Comparison of ENCODE assay signal across 9 mouse cellular contexts in the genomic region with DNA sequence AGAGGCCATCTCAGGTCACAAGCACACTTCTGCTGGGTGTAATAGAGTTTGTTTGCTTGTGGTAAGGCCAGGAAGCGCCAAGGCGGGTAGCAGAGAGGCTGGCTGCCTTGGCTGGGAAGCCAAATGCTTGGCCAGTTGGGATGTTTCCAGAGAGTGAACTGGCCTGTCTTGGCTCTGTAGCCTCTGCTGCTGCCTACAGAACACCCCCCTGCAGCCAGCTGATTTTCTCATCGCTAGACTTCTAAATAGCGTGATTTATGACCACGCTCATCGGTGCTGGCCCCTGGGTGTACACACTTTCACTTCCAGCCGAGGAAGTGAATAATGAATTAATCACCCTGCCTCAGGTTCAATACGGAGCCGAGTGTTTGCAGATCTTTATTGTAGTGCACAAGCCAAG.
DNase-seq lines count a peak whose midpoint lies in the region; ATAC-seq lines count a peak whose summit lies in the region.
"Had no signal": no experiment of that assay in that cellular context is flagged by ENCODE, and none has a peak within 500 bp of the region (broad histone marks: within the 10 kb centered on the region; RNA-seq: fewer than 3 reads in every experiment).

No protein-coding gene starts in this region.

- WGBS in neural tube, embryonic 13.5 days: 18% methylated on average over 9 of the region's 9 CpGs

- peaks cover 24% of the 10 kb centered on the region for H3K4me1 ChIP-seq in neural tube, embryonic 13.5 days (replicated peaks)
- H3K4me1 ChIP-seq: heart, embryonic 15.5 days had no signal

- peaks cover 6% of the 10 kb centered on the region for H3K27me3 ChIP-seq in neural tube, embryonic 13.5 days
- H3K27me3 ChIP-seq: heart, embryonic 15.5 days had no signal

- H3K27ac ChIP-seq in neural tube, embryonic 13.5 days (replicated peaks): peak overlapping the region; percentile 67
- H3K27ac ChIP-seq: heart, embryonic 15.5 days had no signal

- peak overlapping the region; percentile 10; the same call in 1 of the 2 replicates for H3K4me2 ChIP-seq in neural tube, embryonic 13.5 days
- H3K4me2 ChIP-seq: heart, embryonic 15.5 days had no signal

- peak; percentile 93 for ATAC-seq in neural tube, embryonic 13.5 days (ENCODE audit: low read depth)

- H3K36me3 ChIP-seq in neural tube, embryonic 13.5 days: no peaks in the 10 kb centered on the region
- H3K36me3 ChIP-seq: heart, embryonic 15.5 days had no signal

- no peak overlapping the region; the same call in 1 of the 2 replicates for H3K9ac ChIP-seq in neural tube, embryonic 13.5 days
- H3K9ac ChIP-seq: heart, embryonic 15.5 days had no signal

- no peak overlapping the region for H3K4me3 ChIP-seq in neural tube, embryonic 13.5 days
- H3K4me3 ChIP-seq: heart, embryonic 15.5 days had no signal

- DNase-seq in right cerebral cortex, postnatal 10 days (ENCODE audit: low spot score in 2 of 2): peak; percentile 71 to 74
- no peak for DNase-seq in right cerebral cortex, postnatal 14 days
- peak; percentile 85 for DNase-seq in cerebellum, postnatal 14 days
- peak; percentile 42 for DNase-seq in heart, postnatal 4 days
- DNase-seq in kidney, postnatal 4 days: peak; percentile 25 to 35
- DNase-seq in spleen, postnatal 4 days (ENCODE audit: low spot score in 2 of 2): no peak
- no peak for DNase-seq in left cerebral cortex, adult 8-10 months (ENCODE audit: low spot score in 2 of 2)

- H3K9me3 ChIP-seq in neural tube, embryonic 13.5 days: no peaks in the 10 kb centered on the region
- H3K9me3 ChIP-seq: heart, embryonic 15.5 days had no signal

Comparison
In these comparisons a context has a peak if more than half of its experiments do, and no peak if none do; other contexts are left out.
1. DNase-seq: peak in right cerebral cortex, postnatal 10 days (2 of 2), cerebellum, postnatal 14 days (2 of 2), heart, postnatal 4 days (single experiment) and kidney, postnatal 4 days (2 of 2); none in right cerebral cortex, postnatal 14 days (single experiment), spleen, postnatal 4 days (0 of 2) and left cerebral cortex, adult 8-10 months (0 of 2).